Mouse (Mus musculus) ovary, postnatal 36 days (tissue): ENCODE results near the gene Trim27.

ENCODE experiments used
- DNase-seq: peaks from one replicate; pipeline ENCODE4 v3.0.0; 2022; ENCODE audit warnings: low spot score, mixed read lengths

Trim27 gene

DNA sequence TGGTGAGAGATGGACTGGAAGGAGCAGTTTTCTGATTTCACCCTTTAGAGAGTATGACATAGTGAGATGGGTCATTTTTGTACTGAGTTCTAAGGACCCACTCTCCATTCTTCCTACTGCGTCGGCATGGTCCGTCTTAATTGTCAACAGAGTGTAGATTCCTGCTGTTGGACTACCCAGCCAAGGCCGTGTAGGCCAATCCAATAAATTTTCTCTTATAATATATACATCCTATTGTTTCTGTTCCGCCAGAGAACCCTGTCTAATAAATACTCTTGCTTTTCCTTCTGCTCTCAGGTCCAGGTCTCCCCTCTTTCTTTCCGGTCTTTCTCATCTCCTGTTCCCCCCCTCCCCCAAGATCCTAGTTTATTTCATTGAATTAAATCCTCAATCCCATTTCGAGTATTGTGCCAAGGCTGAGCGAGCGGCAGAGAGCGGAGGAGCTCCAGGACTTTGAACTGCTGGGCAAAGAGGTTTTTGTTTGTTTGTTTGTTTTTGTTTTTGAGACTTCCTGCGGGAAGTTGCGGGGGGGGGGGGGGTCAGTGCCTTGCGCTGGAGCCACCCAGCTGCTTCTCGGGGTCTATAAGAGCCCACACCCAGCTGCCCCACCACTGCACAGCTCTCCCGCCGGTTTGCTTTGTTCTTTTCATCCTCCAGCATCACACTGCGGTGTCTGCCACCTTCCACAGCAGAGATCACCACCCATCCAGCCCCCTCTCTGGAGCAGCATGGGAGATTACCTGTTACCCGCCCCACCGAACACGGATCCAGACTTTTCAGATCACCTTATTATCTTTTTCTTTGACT, 42.6 kb downstream of the Trim27 start:
- DNase-seq, result no peak

DNA sequence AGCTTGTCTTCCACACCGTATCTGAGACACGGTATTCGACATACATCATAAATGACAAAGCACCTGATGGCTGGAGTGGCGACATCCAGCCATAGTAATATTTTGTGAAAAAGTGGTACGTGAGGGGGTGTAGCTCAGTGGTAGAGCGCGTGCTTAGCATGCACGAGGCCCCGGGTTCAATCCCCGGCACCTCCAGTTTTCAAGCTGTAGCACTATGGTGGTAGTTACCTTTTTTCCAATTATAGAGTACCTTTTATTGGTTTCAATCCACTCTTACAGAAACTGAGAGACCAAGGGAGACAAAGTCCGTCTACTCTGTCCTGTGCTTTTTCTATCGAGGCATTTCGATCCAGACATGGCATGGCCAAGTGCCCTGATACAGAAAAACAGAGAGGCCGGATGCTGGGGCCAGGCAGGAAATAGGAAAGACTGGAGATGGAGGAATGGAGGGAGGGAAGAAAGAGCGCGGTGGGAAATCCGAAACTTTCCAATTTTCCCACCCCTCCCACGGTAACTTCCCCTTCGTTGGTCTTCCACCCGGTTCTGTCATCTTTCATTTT, 43.3 kb downstream of the Trim27 start:
- DNase-seq, result peak; percentile 76

DNA sequence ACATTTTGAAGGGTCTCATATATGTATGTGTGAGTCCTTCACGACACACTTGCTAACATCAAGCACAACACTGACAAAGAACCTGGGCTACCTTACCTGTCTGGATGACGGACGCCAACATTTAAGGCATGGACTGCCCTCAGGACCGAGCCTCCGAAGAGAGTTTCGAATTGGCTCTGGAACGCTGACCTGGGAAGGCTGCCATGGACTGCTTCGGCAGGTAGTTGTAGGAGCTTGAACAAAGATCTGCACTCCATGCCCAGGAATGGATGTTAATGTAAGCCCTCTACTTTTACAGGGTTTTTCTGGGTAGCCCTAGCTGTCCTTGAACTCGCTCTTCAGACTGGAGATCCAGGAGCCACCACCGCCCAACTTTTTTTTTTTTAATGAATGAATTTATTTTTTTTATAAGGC, 44.0 kb downstream of the Trim27 start:
- DNase-seq, result peak; percentile 13

DNA sequence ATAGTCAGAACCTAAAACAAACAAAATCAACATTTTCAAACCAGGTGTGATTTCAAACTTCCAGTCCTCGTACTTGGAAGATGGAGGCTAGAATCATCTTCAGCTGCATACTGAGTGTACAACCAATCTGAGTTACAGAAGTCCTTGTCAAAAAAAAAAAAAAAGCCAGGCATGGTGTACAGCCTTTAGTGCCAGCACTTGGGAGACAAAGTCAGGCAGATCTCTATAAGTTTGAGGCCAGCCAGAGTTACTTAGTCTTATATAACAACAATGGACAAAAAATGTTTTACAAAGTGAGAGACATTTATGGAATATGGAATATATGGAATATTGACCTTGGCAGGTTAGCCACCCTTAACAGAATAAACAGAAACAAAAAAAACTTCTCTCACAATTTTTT, 45.1 kb downstream of the Trim27 start:
- no peak for DNase-seq

DNA sequence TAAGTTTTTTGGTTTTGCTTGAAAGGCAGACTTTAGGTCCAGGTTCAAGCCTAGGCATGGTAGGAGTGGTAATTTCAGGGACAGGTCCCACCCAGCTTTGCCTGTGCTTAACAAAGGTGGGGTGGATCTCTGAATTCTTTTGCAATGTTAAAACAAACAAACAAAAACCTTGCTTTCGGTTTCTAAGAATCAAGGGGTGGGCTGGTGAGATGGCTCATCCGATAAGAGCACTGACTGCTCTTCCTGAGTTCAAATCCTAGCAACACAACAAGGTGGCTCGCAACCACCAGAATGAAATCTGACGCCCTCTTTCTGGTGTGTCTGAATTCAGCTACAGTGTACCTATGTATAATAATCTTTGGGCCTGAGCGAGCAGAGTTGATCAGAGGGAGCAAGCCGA, 46.0 kb downstream of the Trim27 start:
- no peak for DNase-seq

DNA sequence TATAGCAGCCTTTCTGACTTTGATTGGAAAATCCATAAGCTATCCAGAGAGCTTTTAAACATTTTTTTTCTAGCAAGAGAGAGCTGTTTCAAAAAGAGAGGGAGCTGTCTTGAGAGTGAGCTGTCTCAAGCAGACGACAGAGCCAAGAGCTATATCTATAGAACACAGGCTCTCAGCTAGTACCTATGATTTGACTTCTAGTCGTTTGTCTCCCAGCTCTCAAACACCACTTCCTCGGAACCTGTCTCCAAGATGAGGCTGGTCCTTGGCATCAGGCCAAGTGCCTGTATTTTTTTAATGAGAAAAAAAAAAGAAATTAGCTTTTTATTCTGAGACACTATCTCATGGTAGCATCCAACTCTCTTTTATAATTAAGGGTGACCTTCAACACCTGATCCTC, 46.8 kb downstream of the Trim27 start:
- no peak for DNase-seq

DNA sequence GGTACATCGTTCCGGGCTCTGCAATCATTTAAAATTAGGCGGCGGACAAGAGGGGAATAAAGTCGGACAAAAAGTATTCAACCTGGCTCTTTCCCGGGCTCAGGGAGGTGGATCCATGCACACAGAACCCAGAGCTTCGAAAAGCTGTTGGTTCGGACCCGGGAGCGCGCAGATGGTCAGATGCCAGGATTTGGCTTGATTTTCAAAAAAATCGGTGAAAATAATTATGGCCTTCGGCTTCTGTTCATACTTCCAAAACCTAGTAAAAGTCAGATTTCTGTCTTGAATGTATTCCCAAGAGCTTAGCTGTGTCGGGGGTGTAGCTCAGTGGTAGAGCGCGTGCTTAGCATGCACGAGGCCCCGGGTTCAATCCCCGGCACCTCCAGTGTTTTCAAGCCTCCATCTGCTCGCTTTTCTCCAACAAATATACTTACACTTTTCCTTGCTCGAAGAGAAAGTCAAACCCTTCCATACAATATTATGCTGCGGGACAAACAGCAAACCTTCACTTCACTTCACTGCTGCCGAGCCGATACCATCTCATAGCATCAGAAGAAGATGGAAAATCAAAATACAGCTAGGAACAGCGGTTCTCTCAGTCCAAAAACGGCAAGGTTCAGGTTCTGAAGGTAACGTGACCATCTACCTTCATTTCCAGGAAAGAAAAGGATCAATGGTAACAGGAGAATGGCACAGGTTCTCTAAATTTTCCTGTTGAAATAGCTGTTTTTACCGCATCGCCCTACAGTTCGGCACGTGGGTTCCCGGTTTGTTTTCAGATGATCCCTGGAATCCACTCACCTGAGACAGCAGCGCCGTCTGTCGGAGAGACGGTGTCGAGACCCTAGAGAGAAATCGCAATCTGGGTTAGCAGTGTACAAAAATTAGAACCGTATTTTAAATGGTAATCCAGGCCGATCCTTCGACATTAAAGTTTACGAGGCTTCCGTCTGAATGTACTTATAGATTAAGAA, 54.8 kb downstream of the Trim27 start:
- peak; percentile 78 for DNase-seq

DNA sequence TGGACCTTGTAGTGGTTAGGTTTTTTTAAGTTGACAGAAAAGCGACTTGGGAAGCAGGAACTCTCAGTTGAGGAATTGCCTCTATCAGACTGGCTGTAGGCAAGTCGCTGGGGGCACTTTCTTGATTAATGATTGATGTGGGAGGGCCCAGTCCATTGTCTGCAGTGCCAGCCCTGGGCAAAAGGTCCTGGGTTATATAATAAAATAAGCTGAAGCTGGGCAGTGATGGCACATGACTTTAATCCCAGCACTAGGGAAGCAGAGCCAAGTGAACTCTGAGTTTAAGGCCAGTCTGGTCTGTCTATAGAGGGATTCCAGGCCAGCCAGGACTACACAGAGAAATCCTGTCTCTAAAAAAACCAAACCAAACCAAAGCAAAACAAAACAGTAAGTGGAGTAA, 57.5 kb downstream of the Trim27 start:
- no peak for DNase-seq

DNA sequence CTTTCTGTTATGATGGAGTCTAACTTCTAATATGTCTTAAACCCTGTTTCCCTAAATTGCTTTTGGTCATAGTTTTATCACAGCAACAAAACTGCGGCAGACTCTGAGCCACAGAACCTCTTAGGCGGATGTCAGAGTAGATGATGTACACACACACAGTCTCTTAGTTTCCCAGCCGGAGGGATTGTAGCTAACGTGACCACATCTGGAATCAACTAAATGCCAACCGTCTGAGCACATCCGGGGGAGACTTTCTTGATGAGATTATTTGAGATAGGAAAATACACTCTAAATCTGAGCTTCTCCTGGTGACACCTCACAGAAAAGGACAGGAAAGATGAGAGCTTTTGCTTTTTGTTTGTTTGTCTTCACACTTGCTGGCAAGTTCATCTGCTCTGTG, 57.9 kb downstream of the Trim27 start:
- DNase-seq, result no peak

DNA sequence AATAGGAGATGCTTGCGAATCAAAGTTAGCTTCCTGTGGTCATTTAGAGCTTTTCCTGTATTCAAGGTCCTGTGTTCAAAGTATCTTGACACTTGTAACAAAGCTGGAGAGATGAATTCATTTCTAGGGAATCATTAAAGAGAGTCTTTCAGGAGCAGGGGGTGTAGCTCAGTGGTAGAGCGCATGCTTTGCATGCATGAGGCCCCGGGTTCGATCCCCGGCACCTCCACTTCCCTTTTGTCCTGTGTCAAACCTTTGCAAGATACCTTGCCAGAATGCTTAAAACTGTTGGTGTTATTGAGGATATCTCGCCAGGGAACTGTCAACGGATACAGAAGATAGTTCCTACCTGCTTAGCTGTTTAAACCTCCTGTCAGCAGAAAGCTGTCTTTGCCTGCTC, 61.5 kb downstream of the Trim27 start:
- no peak for DNase-seq

DNA sequence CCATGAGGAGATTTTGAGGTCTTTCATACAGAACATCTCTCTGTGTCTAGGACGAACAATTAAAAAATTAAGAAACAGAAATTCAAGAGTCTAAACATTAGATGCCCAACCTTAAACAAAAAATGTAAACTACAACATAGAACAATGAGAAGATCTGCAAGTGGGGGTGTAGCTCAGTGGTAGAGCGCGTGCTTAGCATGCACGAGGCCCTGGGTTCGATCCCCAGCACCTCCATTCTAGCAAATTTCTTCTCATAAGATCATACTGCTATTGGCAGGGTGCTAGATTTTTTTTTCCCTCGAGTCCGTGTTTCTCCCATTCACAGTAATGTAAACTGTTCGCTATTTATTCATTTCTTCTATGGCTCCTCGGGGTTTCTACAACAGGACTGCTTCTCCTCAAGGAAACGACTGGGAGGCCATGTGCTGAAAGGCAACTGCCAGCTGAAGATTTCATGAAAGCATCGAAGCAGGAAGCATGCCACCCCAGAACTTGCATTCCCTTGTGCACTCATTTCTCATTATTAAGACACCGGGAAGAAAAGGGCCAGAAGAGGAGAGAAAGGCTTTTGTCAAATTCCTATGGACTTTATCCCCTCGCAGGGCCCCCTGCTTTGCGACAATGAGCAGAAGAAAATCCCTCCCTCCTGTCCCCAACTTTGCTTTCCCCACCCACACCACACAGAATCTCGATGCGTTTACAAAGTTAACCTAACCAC, 63.3 kb downstream of the Trim27 start:
- no peak for DNase-seq

DNA sequence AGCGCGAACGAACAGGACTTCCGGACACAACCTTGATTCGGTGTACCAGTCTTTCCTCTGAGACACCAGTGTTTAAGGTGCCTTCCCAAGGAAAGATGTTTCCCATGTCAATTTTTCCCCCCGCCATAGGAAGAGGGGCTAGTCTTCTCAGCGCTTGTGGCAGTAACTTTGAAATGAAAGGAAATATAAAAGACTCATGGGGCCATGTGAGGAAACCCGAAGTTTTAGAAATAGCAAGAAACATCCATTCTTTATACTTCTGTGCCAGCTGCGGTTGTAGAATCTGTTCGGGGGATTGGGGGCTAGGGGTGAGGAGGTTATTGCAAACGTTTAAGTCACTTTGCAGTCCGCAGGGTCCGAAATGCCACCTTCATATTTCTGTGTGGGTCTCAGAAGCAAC, 64.0 kb downstream of the Trim27 start:
- DNase-seq, result no peak

DNA sequence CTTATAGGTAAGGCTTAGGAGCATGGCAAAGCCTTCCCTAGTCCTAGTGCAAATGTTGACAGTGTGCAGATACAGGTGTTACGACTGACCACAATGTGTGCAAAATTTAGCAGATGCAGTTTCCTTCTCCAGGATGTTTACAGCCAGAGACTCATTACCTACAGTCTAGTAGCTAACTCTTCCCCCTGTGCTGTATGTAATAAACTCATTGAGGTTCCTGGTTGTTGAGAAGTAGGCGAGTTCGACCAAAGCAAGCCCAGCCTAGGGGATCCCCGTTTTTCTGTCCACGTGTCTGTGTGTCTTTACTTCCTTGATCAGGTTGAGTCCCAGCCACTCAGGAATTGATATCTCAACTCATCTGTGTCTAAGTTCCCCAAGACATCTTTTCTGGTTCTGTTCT, 64.8 kb downstream of the Trim27 start:
- DNase-seq, result no peak
